Mouse (Mus musculus): ENCODE data around the gene Clmn. TPM values are rescaled to one million over a fixed set of nuclear protein-coding genes. Genes with fewer than 3 reads are reported as not detected.

The Clmn gene
- polyA plus RNA-seq, 1 experiment from 2014 or later: 5.1 TPM

GRCm38 (mm10) chr12:104718956-104719355 is 145.9 kb downstream of the Clmn start:
- peaks cover 44% of the 10 kb centered on the region for H3K36me3 ChIP-seq (ENCODE audit: insufficient read depth, low read length)

GRCm38 (mm10) chr12:104716409-104716808 is 148.5 kb downstream of the Clmn start:
- Histone ChIP-seq H3K9me3 (ENCODE audit: low read length) (no peaks in the 10 kb centered on the region), H3K36me3 (ENCODE audit: insufficient read depth, low read length) (peaks cover 50% of the 10 kb centered on the region), H3K27ac (ENCODE audit: low read length) (no peak overlapping the region), H3K9ac (replicated peaks; ENCODE audit: low read length) (no peak overlapping the region), H3K4me3 (ENCODE audit: low read length) (no peak overlapping the region), H3K4me2 (replicated peaks; ENCODE audit: low read depth, low read length) (no peak overlapping the region), H3K4me1 (ENCODE audit: insufficient read depth, low read length) (no peaks in the 10 kb centered on the region), H3K27me3 (ENCODE audit: insufficient read depth, low read length) (no peaks in the 10 kb centered on the region)
- WGBS: 78% methylated on average over 5 of the region's 5 CpGs
- ATAC-seq (ENCODE audit: low FRiP score, low TSS enrichment): no peak

More at GRCm38 (mm10) chr12:104718956-104719355, 145.9 kb downstream of the Clmn start:
- Histone ChIP-seq H3K9ac (replicated peaks; ENCODE audit: low read length) (no peak overlapping the region), H3K4me2 (replicated peaks; ENCODE audit: low read depth, low read length) (no peak overlapping the region), H3K27ac (ENCODE audit: low read length) (no peak overlapping the region), H3K9me3 (ENCODE audit: low read length) (no peaks in the 10 kb centered on the region), H3K4me1 (ENCODE audit: insufficient read depth, low read length) (no peaks in the 10 kb centered on the region), H3K27me3 (ENCODE audit: insufficient read depth, low read length) (no peaks in the 10 kb centered on the region), H3K4me3 (ENCODE audit: low read length) (no peak overlapping the region)
- WGBS: 76% methylated on average over 5 of the region's 5 CpGs
- no peak for ATAC-seq (ENCODE audit: low FRiP score, low TSS enrichment)

GRCm38 (mm10) chr12:104715453-104715852 is 149.4 kb downstream of the Clmn start:
- ATAC-seq (ENCODE audit: low FRiP score, low TSS enrichment): no peak
- Histone ChIP-seq H3K4me2 (replicated peaks; ENCODE audit: low read depth, low read length) (no peak overlapping the region), H3K27ac (ENCODE audit: low read length) (no peak overlapping the region), H3K27me3 (ENCODE audit: insufficient read depth, low read length) (no peaks in the 10 kb centered on the region), H3K4me3 (ENCODE audit: low read length) (no peak overlapping the region), H3K9ac (replicated peaks; ENCODE audit: low read length) (no peak overlapping the region), H3K9me3 (ENCODE audit: low read length) (no peaks in the 10 kb centered on the region), H3K36me3 (ENCODE audit: insufficient read depth, low read length) (peaks cover 50% of the 10 kb centered on the region), H3K4me1 (ENCODE audit: insufficient read depth, low read length) (no peaks in the 10 kb centered on the region)
- WGBS: 92% methylated on average over 5 of the region's 5 CpGs

Other genes with a start within 250 kb of the Clmn start
- 17.4 and 21.1 TPM in 2 replicates for gene Dicer1, start 113.1 kb downstream of the Clmn start, polyA plus RNA-seq (2015; fragmentation: Nextera tagmentation; extraction: Ambion mirVana)
- 0.51 and 1.1 TPM in 2 replicates for gene Syne3, start 144.7 kb upstream of the Clmn start, polyA plus RNA-seq (2015; fragmentation: Nextera tagmentation; extraction: Ambion mirVana)
- 162 and 174 TPM in 2 replicates for gene Glrx5, start 167.6 kb upstream of the Clmn start, polyA plus RNA-seq (2015; fragmentation: Nextera tagmentation; extraction: Ambion mirVana)